Mouse (Mus musculus) stomach, embryonic 14.5 days (tissue): ENCODE results near the gene Syce2. TPM values are rescaled to one million over a fixed set of nuclear protein-coding genes. Genes with fewer than 3 reads are reported as not detected.

Experiments used
- ATAC-seq: fragments of 200-750 bp; cut with Nextera tagmentation; 2 replicates; pipeline ENCODE4 v1.8.0; 2017; ENCODE audit warnings: low read depth, moderate TSS enrichment; ENCODE audit not compliant: insufficient number of reproducible peaks, insufficient read depth, low FRiP score
- H3K27ac ChIP-seq: fragments of 300-500 bp; sonication (generic); 2 replicates; pipeline ENCODE4 v1.5.1; 2014; ENCODE audit warnings: mild to moderate bottlenecking, low read length, moderate library complexity, mixed read lengths
- H3K27me3 ChIP-seq: fragments of 300-500 bp; sonication (generic); 2 replicates; pipeline ENCODE4 v1.6.1; 2014; ENCODE audit warnings: low read length, control low read depth, mixed read lengths; ENCODE audit not compliant: control insufficient read depth, insufficient read depth
- H3K36me3 ChIP-seq: fragments of 300-500 bp; sonication (generic); 2 replicates; pipeline ENCODE4 v1.6.1; 2014; ENCODE audit warnings: mild to moderate bottlenecking, control low read depth, low read length, moderate library complexity, mixed read lengths; ENCODE audit not compliant: control insufficient read depth, insufficient read depth
- H3K4me1 ChIP-seq: fragments of 300-500 bp; sonication (generic); 2 replicates; pipeline ENCODE4 v1.6.1; 2014; ENCODE audit warnings: low read length, control low read depth, mixed read lengths; ENCODE audit not compliant: control insufficient read depth, insufficient read depth
- H3K4me2 ChIP-seq: fragments of 300-500 bp; sonication (generic); replicated peaks from 2 replicates; pipeline ENCODE4 v1.6.1; 2014; ENCODE audit warnings: low read depth, low read length, control low read depth
- H3K4me3 ChIP-seq: fragments of 300-500 bp; sonication (generic); 2 replicates; pipeline ENCODE4 v1.5.1; 2014; ENCODE audit warnings: low read depth, low read length, control low read depth
- H3K9ac ChIP-seq: fragments of 300-500 bp; sonication (generic); replicated peaks from 2 replicates; pipeline ENCODE4 v1.6.1; 2014; ENCODE audit warnings: low read depth, mild to moderate bottlenecking, control low read depth, low read length, moderate library complexity, mixed read lengths
- H3K9me3 ChIP-seq: fragments of 300-500 bp; sonication (generic); 2 replicates; pipeline ENCODE4 v1.6.1; 2016; ENCODE audit warnings: low read depth, low read length, control low read depth; ENCODE audit not compliant: control insufficient read depth
- WGBS: fragments of 180-500 bp; shearing (Covaris S2); extraction: QIAGEN DNeasy Blood & Tissue Kit; methylation state at CpG from one replicate; pipeline ENCODE4 v1.1.7; 2014; 5-methylcytosine and 5-hydroxymethylcytosine counted together
- microRNA-seq: library from miRNA; unstranded; fragments of <30 nt; microRNA quantifications from one replicate; pipeline ENCODE4, GENCODE M21; 2016
- polyA plus RNA-seq: library from polyadenylated mRNA; unstranded; fragments of >200 nt; fragmentation: Nextera tagmentation; extraction: Ambion mirVana; gene quantifications from 2 replicates; pipeline ENCODE4 v1.2.1, GENCODE M21; 2014

Gene Syce2
- polyA plus RNA-seq, 1 experiment from 2014 or later = 77.8 TPM

DNA sequence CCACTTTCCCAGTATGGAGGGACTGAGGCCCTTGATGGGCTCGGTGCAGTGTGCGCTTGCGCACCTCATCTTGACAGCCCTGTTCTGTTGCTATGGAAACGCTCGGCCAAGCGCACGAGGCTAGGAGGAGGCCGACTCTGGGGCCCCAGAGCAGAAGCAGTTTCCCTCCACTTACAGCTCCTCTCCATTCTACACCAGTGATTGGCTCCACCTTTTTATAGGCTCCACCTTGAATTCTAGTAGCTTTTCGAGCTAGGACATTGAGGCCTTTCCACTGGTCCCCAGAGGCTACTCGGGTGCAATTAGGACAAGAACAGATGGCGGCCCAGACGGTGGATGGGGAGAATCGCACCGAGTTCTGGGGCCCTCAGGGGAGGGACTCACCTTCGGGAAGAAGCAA lies 62.9 kb downstream of the Syce2 start:
- no peak for ATAC-seq
- 1% methylated on average over 15 of the region's 15 CpGs for WGBS
- Histone ChIP-seq H3K27ac (no peak overlapping the region), H3K27me3 (peaks cover 44% of the 10 kb centered on the region), H3K4me1 (peaks cover 6% of the 10 kb centered on the region; the same call in 1 of the 2 replicates), H3K36me3 (no peaks in the 10 kb centered on the region), H3K9ac (no peak overlapping the region), H3K4me2 (no peak overlapping the region), H3K4me3 (no peak overlapping the region), H3K9me3 (no peaks in the 10 kb centered on the region)

DNA sequence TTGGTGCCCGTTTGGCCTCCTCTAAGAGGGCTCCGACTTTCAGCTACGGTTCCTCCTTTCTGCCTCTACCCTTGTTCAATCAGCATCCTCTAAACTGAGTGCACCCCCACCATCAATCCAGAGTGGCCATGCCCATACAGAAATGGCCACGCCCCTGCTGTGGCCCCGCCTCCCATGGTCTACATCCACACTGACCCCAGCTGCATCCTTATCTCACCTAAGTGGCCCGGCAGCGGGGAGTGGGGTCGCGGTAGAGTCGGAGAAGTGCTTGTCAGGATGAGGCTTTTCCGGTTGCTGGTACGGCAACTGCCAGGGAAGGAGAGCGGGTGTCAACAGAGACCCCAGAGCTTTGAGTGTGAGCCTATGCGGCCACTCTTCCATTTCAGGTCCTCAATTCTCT lies 63.6 kb downstream of the Syce2 start:
- H3K36me3 ChIP-seq = no peaks in the 10 kb centered on the region
- H3K9me3 ChIP-seq = no peaks in the 10 kb centered on the region
- no peak overlapping the region for H3K4me2 ChIP-seq
- no peak overlapping the region for H3K27ac ChIP-seq
- ATAC-seq = peak; percentile 25; the same call in 1 of the 2 replicates
- H3K9ac ChIP-seq = no peak overlapping the region
- no peak overlapping the region for H3K4me3 ChIP-seq
- WGBS = 5% methylated on average over 14 of the region's 14 CpGs
- H3K27me3 ChIP-seq = peaks cover 39% of the 10 kb centered on the region
- peaks cover 6% of the 10 kb centered on the region; the same call in 1 of the 2 replicates for H3K4me1 ChIP-seq

- Histone ChIP-seq H3K9ac (no peak overlapping the region; the same call in 1 of the 2 replicates), H3K27me3 (peaks cover 37% of the 10 kb centered on the region), H3K4me2 (peak overlapping the region; percentile 68), H3K9me3 (no peaks in the 10 kb centered on the region), H3K4me3 (peak overlapping the region; percentile 34), H3K4me1 (peaks cover 6% of the 10 kb centered on the region; the same call in 1 of the 2 replicates), H3K27ac (no peak overlapping the region), H3K36me3 (no peaks in the 10 kb centered on the region)
- ATAC-seq = no peak
- 27% methylated on average over 20 of the region's 23 CpGs for WGBS
These were observed 64.4 kb downstream of the Syce2 start for GRCm38 (mm10) chr8:84936041-84936961.

DNA sequence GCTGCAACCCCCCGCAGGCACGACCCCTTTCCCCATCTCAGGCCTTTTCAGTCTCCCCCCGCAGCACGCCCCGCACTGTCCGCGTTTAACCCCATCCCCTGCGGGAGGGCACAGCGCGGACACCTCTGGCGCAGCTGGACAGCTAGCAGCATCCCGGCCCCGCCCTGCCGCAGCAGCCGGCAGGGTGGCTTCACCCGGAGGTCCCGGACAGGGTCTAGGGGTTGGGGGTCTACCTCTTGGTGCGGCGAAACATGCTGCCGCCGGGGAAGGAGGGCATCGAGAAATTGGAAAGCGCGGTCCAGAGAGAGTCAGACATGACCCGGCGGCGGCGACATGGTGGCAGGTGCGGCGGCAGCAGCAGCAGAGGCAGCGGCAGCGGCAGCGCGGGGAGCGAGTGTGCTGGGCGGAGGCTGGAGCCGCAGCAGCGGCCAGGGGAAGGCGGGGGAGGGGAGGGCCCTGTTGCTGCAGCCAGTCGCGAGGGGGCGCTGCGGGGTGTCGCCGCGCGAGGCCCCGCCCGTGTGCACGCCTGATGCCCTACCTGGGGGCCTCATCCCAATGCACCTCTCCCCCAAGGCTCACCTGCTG lies 65.1 kb downstream of the Syce2 start, which contains the start of gene Mast1:
Gene Mast1, minus strand, starts transcription at position 398 of the 585 bp plus-strand sequence.
- H3K9me3 ChIP-seq = no peaks in the 10 kb centered on the region
- peaks cover 37% of the 10 kb centered on the region for H3K27me3 ChIP-seq
- peak within 1 kb of the TSS; percentile 68 for H3K4me2 ChIP-seq
- H3K36me3 ChIP-seq = no peaks in the 10 kb centered on the region
- H3K4me3 ChIP-seq = peak within 1 kb of the TSS; percentile 34
- no peak within 1 kb of the TSS; the same call in 1 of the 2 replicates for H3K9ac ChIP-seq
- ATAC-seq = peak; percentile 68
- WGBS = under 1% methylated on average over 50 of the region's 50 CpGs
- no peak within 1 kb of the TSS for H3K27ac ChIP-seq
- H3K4me1 ChIP-seq = peaks cover 6% of the 10 kb centered on the region; the same call in 1 of the 2 replicates

Small RNA genes within 50 kb of the gene (microRNA-seq; reads per million reads assigned to microRNA genes)
- gene Gm24197 = not detected
- 1.8 reads per million for gene Mir7069

Other genes starting within 250 kb of the Syce2 start
- gene Ier2, start 209.3 kb upstream of the Syce2 start, polyA plus RNA-seq = 73.1 and 83.4 TPM in 2 replicates
- gene Trmt1, start 185.8 kb upstream of the Syce2 start, polyA plus RNA-seq = 64.6 and 65.7 TPM in 2 replicates
- 25.1 and 25.7 TPM in 2 replicates for gene Nacc1, start 184.2 kb upstream of the Syce2 start, polyA plus RNA-seq
- 4.6 and 5.0 TPM in 2 replicates for gene Lyl1, start 170.7 kb upstream of the Syce2 start, polyA plus RNA-seq
- gene G430095P16Rik, start 149.1 kb upstream of the Syce2 start, polyA plus RNA-seq = 2.8 and 5.0 TPM in 2 replicates
- gene Nfix, start 71.8 kb upstream of the Syce2 start, polyA plus RNA-seq = 37.8 and 40.5 TPM in 2 replicates
- 7.1 and 7.6 TPM in 2 replicates for gene Dand5, start 49.3 kb upstream of the Syce2 start, polyA plus RNA-seq
- gene Gadd45gip1, start 40.6 kb upstream of the Syce2 start, polyA plus RNA-seq = 49.5 and 50.5 TPM in 2 replicates
- gene Rad23a, start 31.4 kb upstream of the Syce2 start, polyA plus RNA-seq = 119 and 125 TPM in 2 replicates
- gene Calr, start 25.2 kb upstream of the Syce2 start, polyA plus RNA-seq = 669 and 791 TPM in 2 replicates
- 83.7 and 88.9 TPM in 2 replicates for gene Farsa, start 15.1 kb upstream of the Syce2 start, polyA plus RNA-seq
- 29.3 and 30.8 TPM in 2 replicates for gene Gcdh, start 21.8 kb downstream of the Syce2 start, polyA plus RNA-seq
- gene Klf1, start 29.8 kb downstream of the Syce2 start, polyA plus RNA-seq = 2.3 and 2.4 TPM in 2 replicates
- 14.7 and 17.9 TPM in 2 replicates for gene Dnase2a, start 36.4 kb downstream of the Syce2 start, polyA plus RNA-seq
- gene Mast1, start 65.2 kb downstream of the Syce2 start, polyA plus RNA-seq = 2.2 and 3.2 TPM in 2 replicates
- gene Rtbdn, start 74.9 kb downstream of the Syce2 start, polyA plus RNA-seq = 0.20 TPM in 1 of 2 replicates, not detected in the other
- not detected in 2 replicates for gene Gm49661, start 97.3 kb downstream of the Syce2 start, polyA plus RNA-seq
- 799 and 888 TPM in 2 replicates for gene Prdx2, start 97.5 kb downstream of the Syce2 start, polyA plus RNA-seq
- 114 and 125 TPM in 2 replicates for gene Rnaseh2a, start 97.7 kb downstream of the Syce2 start, polyA plus RNA-seq
- gene Junb, start 106.6 kb downstream of the Syce2 start, polyA plus RNA-seq = 16.9 and 23.4 TPM in 2 replicates
- gene Hook2, start 118.5 kb downstream of the Syce2 start, polyA plus RNA-seq = 34.5 and 34.6 TPM in 2 replicates
- gene Best2, start 142.4 kb downstream of the Syce2 start, polyA plus RNA-seq = 0.29 and 0.38 TPM in 2 replicates
- 101 and 103 TPM in 2 replicates for gene Asna1, start 153.2 kb downstream of the Syce2 start, polyA plus RNA-seq
- 132 and 136 TPM in 2 replicates for gene Trir, start 154.7 kb downstream of the Syce2 start, polyA plus RNA-seq
- gene Tnpo2, start 164.8 kb downstream of the Syce2 start, polyA plus RNA-seq = 19.0 and 26.5 TPM in 2 replicates
- 31.9 and 32.6 TPM in 2 replicates for gene Fbxw9, start 187.9 kb downstream of the Syce2 start, polyA plus RNA-seq
- not detected in 2 replicates for gene Gm5741, start 195.9 kb downstream of the Syce2 start, polyA plus RNA-seq
- gene Dhps, start 199.6 kb downstream of the Syce2 start, polyA plus RNA-seq = 51.9 and 53.9 TPM in 2 replicates
- gene Wdr83os, start 208.6 kb downstream of the Syce2 start, polyA plus RNA-seq = 144 and 153 TPM in 2 replicates
- 45.0 and 46.4 TPM in 2 replicates for gene Wdr83, start 209.2 kb downstream of the Syce2 start, polyA plus RNA-seq
- 41.5 and 45.9 TPM in 2 replicates for gene Man2b1, start 211.2 kb downstream of the Syce2 start, polyA plus RNA-seq